Mouse (Mus musculus): ENCODE measurements around the gene Rfx4.
A peak's percentile ranks its signal among the peaks of the same experiment; 100 is the strongest.

The Rfx4 gene

DNA sequence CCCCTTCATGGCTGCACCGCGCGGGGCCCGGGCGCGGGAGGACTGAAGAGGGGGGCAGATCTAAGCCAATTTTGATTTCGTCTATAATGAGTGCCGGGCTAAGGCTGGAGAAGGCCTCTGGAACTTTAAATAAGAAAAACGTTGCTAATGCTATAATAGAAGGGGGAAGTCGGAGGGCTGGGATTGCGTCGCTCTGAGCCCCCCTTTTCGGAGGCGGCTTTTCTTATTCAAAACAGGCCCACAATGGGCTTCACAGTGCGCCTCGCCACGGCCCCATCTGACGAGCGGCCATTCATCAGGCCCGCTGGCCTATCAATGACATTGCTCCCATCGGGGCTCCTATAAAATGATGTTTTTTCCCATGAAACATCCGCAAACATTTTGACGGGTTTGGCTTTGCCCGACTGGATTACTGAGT is at the start of gene Rfx4:
Gene Rfx4 (plus strand): TSS at position 277 of the 418 bp plus-strand sequence.
- DNase-seq: no peak

DNA sequence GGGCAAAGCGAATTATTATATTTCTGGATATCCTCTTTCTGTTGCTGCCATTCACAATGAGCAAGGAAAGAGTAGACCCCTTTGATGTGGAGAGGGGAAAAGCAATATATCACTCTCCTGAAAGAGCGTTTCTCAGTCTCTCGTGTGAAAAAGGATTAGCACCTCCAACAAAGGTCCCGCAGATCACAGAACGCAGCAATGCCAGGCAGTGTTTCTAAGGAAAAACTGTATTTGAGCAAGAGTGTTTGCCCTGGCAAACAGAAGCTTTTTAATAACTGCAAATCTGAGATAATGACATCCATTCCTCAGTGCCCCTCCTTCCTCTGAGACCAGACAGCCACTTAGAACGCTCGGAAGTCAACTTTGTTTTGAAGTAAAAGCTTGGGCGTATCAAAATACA is 49.3 kb upstream of the Rfx4 start:
- DNase-seq: no peak

DNA sequence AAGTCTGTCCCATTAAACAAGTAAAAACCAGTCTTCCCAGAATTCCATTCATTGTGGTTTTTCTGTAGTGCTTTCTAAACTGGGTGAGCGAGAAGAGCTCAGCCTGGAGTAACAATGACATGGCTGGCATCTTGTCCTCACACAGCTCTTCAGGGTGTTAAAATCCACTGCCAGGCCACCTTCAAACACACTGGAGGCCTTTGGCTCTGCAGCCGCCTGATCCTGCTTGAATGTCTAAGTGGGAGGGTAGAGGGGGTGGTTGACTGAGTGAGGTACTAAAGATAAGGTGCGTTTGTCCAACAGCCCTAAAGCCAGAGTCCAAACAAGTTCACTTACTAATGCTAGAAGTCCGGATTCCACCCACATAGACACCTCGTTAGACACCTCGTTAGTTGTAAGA is 48.6 kb upstream of the Rfx4 start:
- no peak for DNase-seq

GRCm38 (mm10) chr10:84707752-84708530 is 47.9 kb upstream of the Rfx4 start:
- no peak for DNase-seq

DNA sequence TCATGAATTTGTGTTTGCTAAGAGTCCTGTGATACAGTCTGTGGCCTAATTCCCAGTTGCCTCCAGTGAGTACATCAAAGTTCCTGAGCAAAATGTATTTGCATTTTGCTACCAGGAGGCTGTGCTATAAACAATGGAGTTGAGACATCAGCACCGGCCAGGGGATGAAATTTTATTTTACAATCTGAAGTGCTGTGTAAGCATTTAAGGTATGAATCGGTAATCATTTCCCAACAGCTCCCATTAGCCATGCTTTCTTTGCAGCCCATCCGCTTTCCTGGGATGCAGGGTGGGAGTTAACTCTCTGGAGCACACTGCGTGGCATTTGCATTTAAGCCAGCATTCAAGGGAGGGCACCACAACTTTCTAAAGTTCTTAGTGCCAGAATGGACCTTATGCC is 45.7 kb upstream of the Rfx4 start:
- no peak for DNase-seq

- DNase-seq: no peak
Observed at GRCm38 (mm10) chr10:84710827-84711226, 45.0 kb upstream of the Rfx4 start.

DNA sequence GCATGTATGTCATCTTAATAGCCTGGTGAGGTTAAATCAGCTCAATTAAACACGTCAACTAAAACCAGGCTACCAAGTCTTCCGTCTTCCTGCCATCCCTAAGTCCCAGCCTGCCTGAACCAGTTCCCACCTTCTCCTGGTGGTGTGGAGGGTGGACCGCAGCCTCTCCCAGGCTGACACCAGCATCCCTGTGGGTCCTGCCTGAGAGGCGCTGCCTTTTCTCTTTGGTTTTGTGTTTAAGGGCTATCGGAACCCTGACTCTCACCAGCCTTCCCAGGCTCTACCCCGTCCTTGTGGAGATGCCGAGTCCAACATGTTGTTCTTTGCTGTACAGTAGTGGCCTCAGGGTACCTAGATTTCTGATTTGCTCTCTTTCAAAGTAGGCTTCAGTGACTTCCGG is 44.4 kb upstream of the Rfx4 start:
- no peak for DNase-seq

GRCm38 (mm10) chr10:84711940-84712339 is 43.9 kb upstream of the Rfx4 start:
- no peak for DNase-seq

- no peak for DNase-seq
Observed at GRCm38 (mm10) chr10:84712532-84712931, 43.3 kb upstream of the Rfx4 start.

- no peak for DNase-seq
Observed at GRCm38 (mm10) chr10:84713043-84713442, 42.8 kb upstream of the Rfx4 start.

- DNase-seq: no peak
Observed at GRCm38 (mm10) chr10:84715639-84716038, 40.2 kb upstream of the Rfx4 start.

- no peak for DNase-seq
Observed at GRCm38 (mm10) chr10:84716581-84716980, 39.3 kb upstream of the Rfx4 start.

DNA sequence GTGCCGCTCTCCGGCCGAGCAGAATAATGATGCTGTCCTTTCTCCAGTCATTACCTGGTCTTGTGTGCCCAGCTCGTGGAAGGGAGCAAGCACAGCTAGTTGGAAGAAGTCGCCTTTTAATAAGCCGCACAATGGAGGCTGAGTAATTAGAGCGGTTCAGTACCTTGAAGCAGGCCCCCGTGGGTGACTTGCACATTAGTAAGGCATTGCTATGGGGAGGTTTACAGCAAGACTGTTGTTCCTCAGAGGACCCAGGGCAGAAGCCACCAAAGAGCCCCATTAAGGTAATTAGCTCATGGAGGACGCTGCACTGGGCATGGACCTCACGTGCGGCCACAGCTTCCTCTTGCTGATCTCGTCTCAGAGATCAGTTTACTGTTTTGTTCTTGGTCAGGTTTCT is 33.2 kb upstream of the Rfx4 start:
- no peak for DNase-seq

GRCm38 (mm10) chr10:84727005-84727404 is 28.9 kb upstream of the Rfx4 start:
- no peak for DNase-seq

DNA sequence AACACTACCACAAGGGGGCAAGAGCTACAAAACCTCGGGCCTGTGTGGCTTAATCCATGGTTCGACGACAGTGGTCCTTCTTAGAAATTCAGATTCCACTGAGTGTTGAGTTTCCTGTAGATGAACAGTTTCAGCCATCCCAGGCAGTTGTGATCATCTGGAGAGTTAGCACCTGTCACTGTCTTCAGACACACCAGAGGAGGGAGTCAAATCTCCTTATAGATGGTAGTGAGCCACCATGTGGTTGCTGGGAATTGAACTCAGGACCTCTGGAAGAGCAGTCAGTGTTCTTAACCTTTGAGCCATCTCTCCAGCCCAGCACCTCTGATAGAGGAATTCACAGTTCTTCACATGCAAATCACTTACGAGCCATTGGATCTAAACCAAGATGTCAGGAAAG is 28.1 kb upstream of the Rfx4 start:
- DNase-seq: no peak

DNA sequence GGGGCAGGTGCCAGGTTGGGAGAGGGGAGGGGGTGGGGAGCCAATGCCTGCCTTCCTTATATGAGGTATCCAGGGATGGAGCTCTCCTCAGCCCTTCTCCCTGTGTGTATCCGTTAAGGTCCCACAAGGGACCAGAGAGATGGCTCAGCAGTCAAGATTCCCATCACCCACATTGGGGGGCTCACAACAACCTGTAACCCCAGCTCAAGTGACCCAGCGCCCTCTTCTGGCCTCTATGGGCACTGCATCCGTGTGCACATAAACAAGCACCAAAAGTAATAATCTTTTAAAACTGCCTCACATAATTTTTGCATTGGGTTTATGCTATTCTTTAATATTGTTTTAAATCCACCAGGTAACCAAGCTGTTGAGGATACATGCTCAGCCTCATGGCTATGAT is 25.8 kb upstream of the Rfx4 start:
- DNase-seq: no peak

GRCm38 (mm10) chr10:84730956-84731355 is 24.9 kb upstream of the Rfx4 start:
- no peak for DNase-seq

GRCm38 (mm10) chr10:84733511-84733910 is 22.4 kb upstream of the Rfx4 start:
- no peak for DNase-seq

- peak; percentile 60 for DNase-seq
Observed at GRCm38 (mm10) chr10:84754851-84755785, 744 bp upstream of the Rfx4 start.

- peak; percentile 38 for DNase-seq
Observed at GRCm38 (mm10) chr10:84756435-84757095, 703 bp downstream of the Rfx4 start.

DNA sequence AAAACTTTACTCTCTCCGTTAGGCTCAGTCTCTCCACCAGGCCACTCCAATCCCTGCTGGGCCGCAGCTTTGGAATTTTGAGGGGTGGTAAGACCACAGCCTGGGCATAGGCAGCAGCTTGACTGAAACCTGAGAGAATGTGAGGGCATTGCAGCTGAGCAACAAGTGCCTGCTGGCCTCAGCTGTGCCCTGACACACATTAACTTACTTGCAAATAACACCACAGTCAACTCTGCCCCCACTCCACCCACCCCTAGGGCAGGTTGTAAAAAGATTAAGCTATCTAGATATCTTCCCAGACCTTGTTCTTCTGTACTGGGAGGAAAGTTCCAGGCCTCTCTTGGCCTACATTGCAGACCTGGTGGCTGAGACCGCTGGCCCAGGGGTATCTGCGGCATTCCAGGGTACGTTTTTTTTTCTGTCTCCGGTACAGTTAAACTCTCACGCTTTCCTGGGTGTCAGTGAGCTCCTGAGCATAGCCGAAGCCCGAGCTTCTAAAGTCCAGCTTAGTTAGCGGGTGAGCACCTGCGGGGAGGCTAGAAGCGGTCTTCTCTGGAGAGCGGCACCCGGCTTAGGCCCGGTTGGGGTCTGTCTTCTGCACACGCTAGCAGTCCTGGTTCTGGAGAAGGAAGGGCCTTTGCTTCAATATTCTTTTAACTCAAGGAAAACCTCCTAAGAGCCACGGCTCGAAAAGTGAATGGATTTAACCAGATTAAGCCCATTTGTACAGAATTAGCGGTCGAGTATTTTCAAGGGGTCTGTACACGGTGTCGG is 1.8 kb downstream of the Rfx4 start:
- DNase-seq: peak; percentile 33

GRCm38 (mm10) chr10:84758200-84758468 is 2.3 kb downstream of the Rfx4 start:
- no peak for DNase-seq

All from kidney, postnatal 10 days (tissue).